Mouse (Mus musculus) G1E (cell line): Measurements from ENCODE around the gene Ldlrad3. TPM values are rescaled to one million over a fixed set of nuclear protein-coding genes. Genes with fewer than 3 reads are reported as not detected.

ENCODE experiments used
- ATAC-seq: 2 replicates; pipeline ENCODE4 v1.8.0; 2016; ENCODE audit warnings: mild to moderate bottlenecking; ENCODE audit not compliant: insufficient number of reproducible peaks, poor library complexity, low FRiP score, severe bottlenecking; ENCODE audit errors: extremely low read depth
- DNase-seq: peaks from one replicate; pipeline ENCODE4 v3.0.0; 2012; ENCODE audit warnings: low spot score
- H3K27me3 ChIP-seq: 2 replicates; pipeline ENCODE4 v1.6.1; 2012; ENCODE audit warnings: mild to moderate bottlenecking, low read length, inconsistent platforms; ENCODE audit not compliant: insufficient read depth
- H3K36me3 ChIP-seq: replicated peaks from 2 replicates; pipeline ENCODE3; 2012; ENCODE audit warnings: mild to moderate bottlenecking, inconsistent platforms
- H3K4me1 ChIP-seq: 2 replicates; pipeline ENCODE4 v1.6.1; 2012; ENCODE audit warnings: low read depth, low read length, inconsistent platforms, mixed read lengths; ENCODE audit not compliant: insufficient read depth
- H3K4me3 ChIP-seq: 2 replicates; pipeline ENCODE4 v1.5.1; 2012; ENCODE audit warnings: low read depth, mild to moderate bottlenecking, inconsistent platforms, low read length, moderate library complexity, mixed read lengths
- H3K9me3 ChIP-seq: replicated peaks from 2 replicates; pipeline ENCODE4 v1.6.1; 2012; ENCODE audit warnings: inconsistent platforms
- CTCF ChIP-seq: IDR thresholded peaks from 2 replicates; pipeline ENCODE4 v1.5.1; 2012; ENCODE audit warnings: low read depth, low read length, inconsistent platforms, mixed read lengths
- GATA1 ChIP-seq: IDR thresholded peaks from 2 replicates; pipeline ENCODE4 v1.6.1; 2012; ENCODE audit warnings: borderline replicate concordance, low read length, inconsistent platforms, mixed read lengths
- GATA2 ChIP-seq: IDR thresholded peaks from 2 replicates; pipeline ENCODE4 v1.6.1; 2012; ENCODE audit warnings: low read depth, low read length, inconsistent platforms, borderline replicate concordance
- POLR2AphosphoS5 ChIP-seq: IDR thresholded peaks from 2 replicates; pipeline ENCODE4 v1.6.1; 2012; ENCODE audit warnings: low read depth, low read length, inconsistent platforms; ENCODE audit not compliant: insufficient replicate concordance
- TAL1 ChIP-seq: conservative IDR thresholded peaks from 2 replicates; pipeline ENCODE4 v1.6.1; 2012; ENCODE audit warnings: low read depth, low read length, inconsistent platforms, mixed read lengths
- polyA plus RNA-seq: library from polyadenylated mRNA; stranded (reverse); fragments of >175 nt; gene quantifications from 2 replicates; pipeline ENCODE4 v1.2.3, GENCODE M21; 2012
- total RNA-seq, 2 experiments: library from RNA; stranded (forward) in 1 of 2; stranded (reverse) in 1 of 2; fragments of 200-1000 nt in 1 of 2; fragments of >200 nt in 1 of 2; fragmentation: Nextera tagmentation in 1 of 2; gene quantifications; 2 replicates each; pipeline ENCODE4 v1.2.3; 2014 to 2017

The Ldlrad3 gene
- total and polyA plus RNA-seq, 3 experiments: 0.01 to 0.38 TPM; not detected in 1

- ATAC-seq: no peak
- H3K4me1 ChIP-seq: no peaks in the 10 kb centered on the region
- no peak for TF ChIP-seq GATA2
- TF ChIP-seq GATA1: no peak
- no peak for TF ChIP-seq POLR2AphosphoS5
- TF ChIP-seq TAL1: no peak
- no peak for TF ChIP-seq CTCF
- H3K36me3 ChIP-seq: no peaks in the 10 kb centered on the region
- no peak for DNase-seq
- no peaks in the 10 kb centered on the region for H3K9me3 ChIP-seq
- H3K4me3 ChIP-seq: no peak overlapping the region
- H3K27me3 ChIP-seq: peaks cover 2% of the 10 kb centered on the region
Observed at GRCm38 (mm10) chr2:101923181-101923580, 263.0 kb downstream of the Ldlrad3 start.

- no peaks in the 10 kb centered on the region for H3K36me3 ChIP-seq
- no peak overlapping the region for H3K4me3 ChIP-seq
- H3K27me3 ChIP-seq: no peaks in the 10 kb centered on the region; the same call in 1 of the 2 replicates
- no peaks in the 10 kb centered on the region for H3K4me1 ChIP-seq
- TF ChIP-seq TAL1: no peak
- TF ChIP-seq GATA1: no peak
- no peak for TF ChIP-seq POLR2AphosphoS5
- no peak for TF ChIP-seq CTCF
- TF ChIP-seq GATA2: no peak
- ATAC-seq (no peak), DNase-seq (no peak)
- no peaks in the 10 kb centered on the region for H3K9me3 ChIP-seq
Observed at GRCm38 (mm10) chr2:101922302-101922701, 263.9 kb downstream of the Ldlrad3 start.

GRCm38 (mm10) chr2:101920136-101920554, 266.0 kb downstream of the Ldlrad3 start:
- DNase-seq (no peak), ATAC-seq (no peak)
- no peaks in the 10 kb centered on the region; the same call in 1 of the 2 replicates for H3K27me3 ChIP-seq
- no peaks in the 10 kb centered on the region for H3K9me3 ChIP-seq
- no peak overlapping the region for H3K4me3 ChIP-seq
- H3K36me3 ChIP-seq: no peaks in the 10 kb centered on the region
- TF ChIP-seq GATA2: no peak
- no peak for TF ChIP-seq POLR2AphosphoS5
- no peak for TF ChIP-seq CTCF
- TF ChIP-seq TAL1: no peak
- no peak for TF ChIP-seq GATA1
- no peaks in the 10 kb centered on the region for H3K4me1 ChIP-seq

- H3K4me1 ChIP-seq: no peaks in the 10 kb centered on the region
- no peak for TF ChIP-seq CTCF
- TF ChIP-seq TAL1: no peak
- TF ChIP-seq GATA2: no peak
- no peak for TF ChIP-seq GATA1
- TF ChIP-seq POLR2AphosphoS5: no peak
- no peaks in the 10 kb centered on the region for H3K36me3 ChIP-seq
- H3K9me3 ChIP-seq: no peaks in the 10 kb centered on the region
- no peak for DNase-seq
- no peak overlapping the region for H3K4me3 ChIP-seq
- H3K27me3 ChIP-seq: no peaks in the 10 kb centered on the region; the same call in 1 of the 2 replicates
- no peak for ATAC-seq
Observed at GRCm38 (mm10) chr2:101918518-101918917, 267.7 kb downstream of the Ldlrad3 start.

- Histone ChIP-seq H3K36me3 (no peaks in the 10 kb centered on the region), H3K9me3 (no peaks in the 10 kb centered on the region), H3K4me3 (no peak overlapping the region), H3K4me1 (peaks cover 7% of the 10 kb centered on the region), H3K27me3 (peaks cover 12% of the 10 kb centered on the region)
- no peak for TF ChIP-seq CTCF
- TF ChIP-seq GATA2: no peak
- TF ChIP-seq TAL1: no peak
- TF ChIP-seq POLR2AphosphoS5: no peak
- TF ChIP-seq GATA1: no peak
- no peak for ATAC-seq
- DNase-seq: no peak
Observed at GRCm38 (mm10) chr2:101909326-101910080, 276.7 kb downstream of the Ldlrad3 start.

GRCm38 (mm10) chr2:101908773-101909172, 277.4 kb downstream of the Ldlrad3 start:
- Histone ChIP-seq H3K27me3 (peaks cover 12% of the 10 kb centered on the region), H3K36me3 (no peaks in the 10 kb centered on the region), H3K9me3 (no peaks in the 10 kb centered on the region), H3K4me3 (no peak overlapping the region), H3K4me1 (peaks cover 7% of the 10 kb centered on the region)
- DNase-seq (no peak), ATAC-seq (no peak)
- TF ChIP-seq TAL1 (no peak), POLR2AphosphoS5 (no peak), CTCF (no peak), GATA2 (no peak), GATA1 (no peak)
